ENCODE assay signal across 28 mouse cellular contexts in the genomic region with DNA sequence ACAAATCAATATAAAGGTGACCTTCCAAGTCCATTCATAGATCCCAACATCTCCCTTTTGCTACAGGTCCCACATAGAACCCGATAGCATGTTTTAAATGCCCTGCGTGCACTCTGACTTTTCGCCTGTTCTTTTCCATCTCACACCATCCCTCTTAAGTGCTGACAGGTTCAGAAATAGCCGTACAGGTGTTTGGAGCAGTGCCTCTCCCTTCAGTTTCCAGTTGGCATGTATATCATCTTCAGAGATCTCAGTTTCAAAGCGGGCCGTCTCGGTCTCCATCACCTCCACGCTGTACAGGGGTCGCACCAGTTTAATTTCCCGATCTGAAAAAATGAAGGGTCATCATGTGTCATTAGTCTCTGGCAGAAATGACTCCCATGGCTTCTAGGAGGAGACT.
DNase-seq lines count a peak whose midpoint lies in the region; ATAC-seq lines count a peak whose summit lies in the region.
"Had no signal": no experiment of that assay in that cellular context is flagged by ENCODE, and none has a peak within 500 bp of the region (broad histone marks: within the 10 kb centered on the region; RNA-seq: fewer than 3 reads in every experiment).

No protein-coding gene starts in this region.

- peaks cover 56% of the 10 kb centered on the region for H3K36me3 ChIP-seq in heart, embryonic 13.5 days
- peaks cover 37% of the 10 kb centered on the region for H3K36me3 ChIP-seq in heart, embryonic 16.5 days (ENCODE audit: control insufficient read depth, insufficient read depth)
- no peaks in the 10 kb centered on the region for H3K36me3 ChIP-seq in intestine, embryonic 16.5 days (ENCODE audit: control insufficient read depth, insufficient read depth, low read length)
- no peaks in the 10 kb centered on the region for H3K36me3 ChIP-seq in forebrain, embryonic 12.5 days (replicated peaks)
- H3K36me3 ChIP-seq: embryonic facial prominence, embryonic 12.5 days; forebrain, embryonic 15.5 days; hindbrain, embryonic 10.5 days; limb, embryonic 12.5 days; liver, embryonic 15.5 days; neural tube, embryonic 15.5 days had no signal

- H3K9me3 ChIP-seq in heart, embryonic 13.5 days: no peaks in the 10 kb centered on the region
- H3K9me3 ChIP-seq in heart, embryonic 16.5 days (replicated peaks; ENCODE audit: control insufficient read depth, low read length): no peaks in the 10 kb centered on the region
- H3K9me3 ChIP-seq in intestine, embryonic 16.5 days (ENCODE audit: control insufficient read depth, low read length): no peaks in the 10 kb centered on the region
- no peaks in the 10 kb centered on the region for H3K9me3 ChIP-seq in forebrain, embryonic 12.5 days
- H3K9me3 ChIP-seq: embryonic facial prominence, embryonic 12.5 days; forebrain, embryonic 15.5 days; hindbrain, embryonic 10.5 days; limb, embryonic 12.5 days; liver, embryonic 15.5 days; neural tube, embryonic 15.5 days had no signal

- H3K9ac ChIP-seq in heart, embryonic 13.5 days: peak overlapping the region; percentile 58
- H3K9ac ChIP-seq in heart, embryonic 16.5 days (ENCODE audit: low read length): peak overlapping the region; percentile 20; the same call in 1 of the 2 replicates
- H3K9ac ChIP-seq in intestine, embryonic 16.5 days (ENCODE audit: low read depth, low read length): no peak overlapping the region
- H3K9ac ChIP-seq in forebrain, embryonic 12.5 days: no peak overlapping the region
- H3K9ac ChIP-seq: embryonic facial prominence, embryonic 12.5 days; forebrain, embryonic 15.5 days; limb, embryonic 12.5 days; liver, embryonic 15.5 days; lung, embryonic 14.5 days; neural tube, embryonic 15.5 days had no signal

- 36% methylated on average over 10 of the region's 10 CpGs for WGBS in heart, embryonic 13.5 days
- 50% methylated on average over 10 of the region's 10 CpGs for WGBS in heart, embryonic 16.5 days
- 92% methylated on average over 10 of the region's 10 CpGs for WGBS in intestine, embryonic 16.5 days
- WGBS in forebrain, embryonic 12.5 days: 90% methylated on average over 10 of the region's 10 CpGs

- peak overlapping the region; percentile 98 for H3K27ac ChIP-seq in heart, embryonic 13.5 days (replicated peaks)
- peak overlapping the region; percentile 72 for H3K27ac ChIP-seq in heart, embryonic 16.5 days (ENCODE audit: low read length)
- H3K27ac ChIP-seq in intestine, embryonic 16.5 days (ENCODE audit: low read length): no peak overlapping the region
- no peak overlapping the region for H3K27ac ChIP-seq in forebrain, embryonic 12.5 days
- H3K27ac ChIP-seq: embryonic facial prominence, embryonic 12.5 days; forebrain, embryonic 15.5 days; hindbrain, embryonic 10.5 days; layer of hippocampus, adult 2 months; left cerebral cortex, adult 2 months; limb, embryonic 12.5 days; liver, embryonic 15.5 days; neural tube, embryonic 15.5 days had no signal

- peak; percentile 85 for DNase-seq in heart, adult 11 months
- DNase-seq in heart, adult 8-10 months (ENCODE audit: low spot score): no peak
- peak; percentile 79 for DNase-seq in skeletal muscle tissue, adult 2 months (ENCODE audit: low read depth, low spot score)
- DNase-seq: adrenal gland, postnatal 14 days; cerebellum, adult 11 months; cerebellum, adult 9-10 months; cerebellum, postnatal 36 days; embryo, embryonic 11 days; kidney, adult 2 months; kidney, postnatal 36 days; lung, embryonic 14.5 days; lung, postnatal 14 days; midbrain, embryonic 14.5 days; thymus, postnatal 4 days had no signal

- no peaks in the 10 kb centered on the region for H3K27me3 ChIP-seq in heart, embryonic 13.5 days (replicated peaks)
- H3K27me3 ChIP-seq in heart, embryonic 16.5 days (ENCODE audit: control insufficient read depth, insufficient read depth, low read length): no peaks in the 10 kb centered on the region
- no peaks in the 10 kb centered on the region for H3K27me3 ChIP-seq in intestine, embryonic 16.5 days (replicated peaks; ENCODE audit: control insufficient read depth, insufficient read depth, low read length)
- H3K27me3 ChIP-seq in forebrain, embryonic 12.5 days: no peaks in the 10 kb centered on the region
- H3K27me3 ChIP-seq: embryonic facial prominence, embryonic 12.5 days; forebrain, embryonic 15.5 days; limb, embryonic 12.5 days; liver, embryonic 15.5 days; neural tube, embryonic 15.5 days had no signal

- H3K4me1 ChIP-seq in heart, embryonic 13.5 days: peaks cover 27% of the 10 kb centered on the region
- H3K4me1 ChIP-seq in heart, embryonic 16.5 days (ENCODE audit: control insufficient read depth, insufficient read depth, low read length): peaks cover 11% of the 10 kb centered on the region
- H3K4me1 ChIP-seq in intestine, embryonic 16.5 days (ENCODE audit: control insufficient read depth, insufficient read depth, low read length): no peaks in the 10 kb centered on the region
- no peaks in the 10 kb centered on the region for H3K4me1 ChIP-seq in forebrain, embryonic 12.5 days
- H3K4me1 ChIP-seq: embryonic facial prominence, embryonic 12.5 days; forebrain, embryonic 15.5 days; hindbrain, embryonic 10.5 days; liver, embryonic 15.5 days; neural tube, embryonic 15.5 days had no signal

- H3K4me3 ChIP-seq in heart, embryonic 13.5 days: no peak overlapping the region
- no peak overlapping the region for H3K4me3 ChIP-seq in heart, embryonic 16.5 days (ENCODE audit: low read length)
- no peak overlapping the region for H3K4me3 ChIP-seq in intestine, embryonic 16.5 days (ENCODE audit: low read length)
- H3K4me3 ChIP-seq in forebrain, embryonic 12.5 days (replicated peaks): no peak overlapping the region
- H3K4me3 ChIP-seq: embryonic facial prominence, embryonic 12.5 days; forebrain, embryonic 15.5 days; hindbrain, embryonic 10.5 days; layer of hippocampus, adult 2 months; left cerebral cortex, adult 2 months; limb, embryonic 12.5 days; liver, embryonic 15.5 days; neural tube, embryonic 15.5 days had no signal

- peak overlapping the region; percentile 64 for H3K4me2 ChIP-seq in heart, embryonic 13.5 days
- H3K4me2 ChIP-seq in heart, embryonic 16.5 days (ENCODE audit: low read depth, low read length): peak overlapping the region; percentile 31
- no peak overlapping the region for H3K4me2 ChIP-seq in intestine, embryonic 16.5 days (ENCODE audit: low read depth, low read length)
- no peak overlapping the region for H3K4me2 ChIP-seq in forebrain, embryonic 12.5 days
- H3K4me2 ChIP-seq: embryonic facial prominence, embryonic 12.5 days; forebrain, embryonic 15.5 days; limb, embryonic 12.5 days; liver, embryonic 15.5 days; lung, embryonic 14.5 days; neural tube, embryonic 15.5 days had no signal

- ATAC-seq in heart, embryonic 13.5 days (ENCODE audit: extremely low read depth, insufficient number of reproducible peaks, low FRiP score, low TSS enrichment): no peak
- peak; percentile 24; the same call in 1 of the 2 replicates for ATAC-seq in heart, embryonic 16.5 days (replicated peaks; ENCODE audit: extremely low read depth, insufficient read depth, low FRiP score)
- ATAC-seq in intestine, embryonic 16.5 days: no peak
- ATAC-seq in forebrain, embryonic 12.5 days (ENCODE audit: low FRiP score): no peak
- ATAC-seq: CD4-positive, CD25-positive, alpha-beta regulatory T cell, adult 4 months; forebrain, embryonic 15.5 days; hindbrain, embryonic 16.5 days had no signal

Comparison
In these comparisons a context has a peak if more than half of its experiments do, and no peak if none do; other contexts are left out.
1. H3K27ac ChIP-seq: peak in heart, embryonic 13.5 days (single experiment) and heart, embryonic 16.5 days (single experiment); none in intestine, embryonic 16.5 days (single experiment) and forebrain, embryonic 12.5 days (single experiment).
2. H3K4me2 ChIP-seq: peak in heart, embryonic 13.5 days (single experiment) and heart, embryonic 16.5 days (single experiment); none in intestine, embryonic 16.5 days (single experiment) and forebrain, embryonic 12.5 days (single experiment).
3. H3K9ac ChIP-seq: peak in heart, embryonic 13.5 days (single experiment) and heart, embryonic 16.5 days (single experiment); none in intestine, embryonic 16.5 days (single experiment) and forebrain, embryonic 12.5 days (single experiment).